Mouse (Mus musculus) heart, adult 18-20 months (tissue): ENCODE data around the gene Spz1. TPM values are rescaled to one million over a fixed set of nuclear protein-coding genes. Genes with fewer than 3 reads are reported as not detected.
"Not testable (repeated sequence)": the region's sequence is repeated elsewhere in the genome, so short reads cannot be mapped to it uniquely, and the experiment has no call there.

Source experiments
- DNase-seq, 2 experiments: peaks; one replicate each; pipeline ENCODE4 v3.0.0; 2021 to 2022; ENCODE audit warnings: mixed read lengths in 1 of 2
- long read RNA-seq, 2 experiments: library from polyadenylated mRNA; stranded (forward); transcript quantifications; one replicate each; pipeline ENCODE4 v2.0.0; 2021
- total RNA-seq, 2 experiments: library from RNA; stranded (reverse); gene quantifications; 2 replicates each; pipeline ENCODE4 v1.2.3; 2021

Gene Spz1
- not detected for total RNA-seq
- long read RNA-seq, experiment 1 = 0 reads
- long read RNA-seq, experiment 2 = 0 reads

- DNase-seq = no peak
Observed at GRCm38 (mm10) chr13:92576072-92576471, at the start of gene Spz1. Spz1 (minus strand) TSS chr13:92576172.

- DNase-seq = no peak
Observed at GRCm38 (mm10) chr13:92616459-92616858, 40.5 kb upstream of the Spz1 start.

DNA sequence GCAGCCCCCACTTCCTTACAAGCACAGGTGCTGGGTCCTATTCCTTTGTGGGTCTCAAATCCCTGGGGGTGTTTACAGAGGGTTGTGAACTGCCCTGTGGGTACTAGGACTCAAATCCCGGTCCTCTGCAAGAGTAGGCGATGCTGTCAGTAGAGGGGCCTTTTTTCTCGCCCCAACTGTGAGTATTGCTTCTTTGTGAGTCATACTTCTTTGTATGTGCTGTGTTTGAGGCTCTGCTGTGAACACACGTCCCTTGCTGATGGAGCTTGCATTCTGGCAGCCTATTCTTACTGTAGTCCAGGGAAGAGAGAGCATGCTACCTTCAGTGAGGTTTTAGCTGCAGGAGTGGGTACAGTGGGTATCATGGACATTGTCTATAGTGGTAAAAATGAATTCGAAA lies 39.2 kb upstream of the Spz1 start:
- DNase-seq = no peak

DNA sequence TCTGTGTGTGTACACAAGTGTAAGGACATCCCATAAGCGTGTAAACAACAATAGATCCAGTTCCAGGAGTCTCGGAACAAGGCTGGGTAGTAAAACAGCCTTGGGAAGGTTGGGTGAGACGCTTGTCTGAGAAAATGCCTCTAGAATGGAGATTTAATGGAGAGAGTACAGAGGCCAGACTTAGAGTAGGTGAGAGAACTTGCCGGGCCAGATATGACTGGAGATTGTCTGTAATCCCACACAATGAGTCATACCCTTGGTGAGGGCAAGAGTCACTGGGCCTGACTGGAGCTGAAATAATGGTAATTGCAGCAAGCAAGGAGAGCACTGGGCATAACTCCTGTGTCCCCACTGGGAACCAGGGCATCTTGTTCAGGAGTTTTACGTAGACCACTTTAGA lies 37.1 kb upstream of the Spz1 start:
- DNase-seq = no peak

- DNase-seq = no peak
Observed at GRCm38 (mm10) chr13:92611917-92612316, 35.9 kb upstream of the Spz1 start.

GRCm38 (mm10) chr13:92611254-92611784 lies 35.3 kb upstream of the Spz1 start:
- DNase-seq = no peak

DNA sequence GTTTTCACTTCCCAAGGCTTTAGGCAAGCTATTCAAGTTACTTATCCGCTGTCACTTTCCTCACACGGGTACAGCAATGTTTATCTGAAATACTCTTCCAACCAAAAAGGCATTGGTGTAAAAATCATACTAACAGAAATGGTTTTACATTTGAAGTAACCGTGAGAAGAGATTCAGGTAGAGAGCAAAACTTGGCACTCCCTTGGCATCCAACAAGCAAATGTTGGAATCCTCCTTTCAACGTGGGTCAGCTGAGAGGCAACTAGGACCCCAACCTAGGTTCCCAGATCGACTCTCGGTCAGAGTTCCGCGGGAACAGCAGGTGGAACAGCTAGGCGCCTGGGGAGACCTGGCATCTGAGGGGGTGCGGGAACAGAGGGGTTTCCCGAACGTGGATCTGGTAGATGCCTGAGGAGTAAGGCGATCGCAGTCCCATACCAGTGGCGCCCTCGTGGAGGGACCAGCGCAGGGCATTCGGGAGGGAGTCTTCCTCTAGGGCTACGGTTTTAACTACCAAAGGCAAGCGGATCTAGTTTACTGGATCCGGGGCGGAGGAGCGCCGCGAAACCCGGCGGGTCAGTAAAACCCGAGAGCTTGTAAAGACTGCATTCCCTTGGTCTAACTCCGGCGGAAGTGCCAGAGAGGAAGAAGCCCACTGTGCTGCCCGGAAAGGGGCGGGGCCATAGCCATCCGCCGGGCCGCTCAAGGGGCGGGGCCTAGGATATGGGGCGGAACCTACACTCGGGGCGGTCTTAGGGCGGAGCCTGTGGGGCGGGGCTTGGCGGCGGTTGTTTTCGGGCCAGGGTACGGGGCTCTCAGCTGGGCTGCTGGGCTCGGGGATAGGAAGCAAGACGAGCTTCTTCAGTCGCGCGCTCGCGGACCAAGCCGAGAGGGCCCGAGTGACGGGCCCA lies 34.6 kb upstream of the Spz1 start, which contains the start of gene Serinc5:
Gene Serinc5 (plus strand): TSS at position 781 of the 911 bp plus-strand sequence.
- DNase-seq = peak; percentile 97 to 99

DNA sequence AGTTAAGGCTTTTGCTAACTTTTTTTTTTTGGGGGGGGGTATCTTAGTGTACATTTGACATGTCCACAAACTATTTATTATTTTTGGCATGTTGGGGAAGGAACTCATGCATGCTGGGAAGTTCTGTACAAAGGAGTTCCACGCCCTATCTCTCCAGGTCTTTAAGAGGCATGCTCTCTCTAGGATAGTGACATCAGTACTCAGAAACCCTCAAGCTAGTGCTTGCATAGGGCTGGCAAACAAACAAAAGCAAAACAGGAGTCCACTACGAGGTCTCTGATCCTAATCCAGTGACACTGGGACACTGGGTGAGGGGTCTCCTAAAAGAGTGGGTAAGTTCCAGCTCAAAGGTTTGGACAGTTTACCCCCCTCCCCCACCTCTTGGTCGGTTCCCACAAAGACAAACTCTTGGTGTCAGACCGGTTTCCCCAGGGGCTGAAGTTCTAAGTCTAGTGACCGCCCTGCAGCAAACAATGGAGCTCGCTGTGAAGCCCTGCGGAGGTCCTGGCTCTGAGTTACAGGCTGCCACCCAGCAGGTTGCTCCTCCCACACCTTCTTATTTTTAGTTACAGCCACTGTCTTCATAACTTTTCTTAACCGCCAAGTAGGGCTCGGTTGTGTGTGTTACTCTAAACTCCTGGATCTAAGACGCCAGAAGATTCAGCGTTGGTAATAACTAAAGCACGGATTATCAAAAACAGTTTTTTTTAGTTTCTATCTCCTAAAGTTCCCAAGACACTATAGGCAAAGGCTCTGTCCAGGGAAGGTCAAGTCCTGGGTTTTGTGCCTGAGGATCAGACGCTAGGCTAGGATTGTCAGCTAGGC lies 33.7 kb upstream of the Spz1 start:
- peak; percentile 71 to 78 for DNase-seq

- not testable (repeated sequence) for DNase-seq
Observed at GRCm38 (mm10) chr13:92605306-92605705, 29.3 kb upstream of the Spz1 start.

- no peak for DNase-seq
Observed at GRCm38 (mm10) chr13:92595424-92595823, 19.5 kb upstream of the Spz1 start.

DNA sequence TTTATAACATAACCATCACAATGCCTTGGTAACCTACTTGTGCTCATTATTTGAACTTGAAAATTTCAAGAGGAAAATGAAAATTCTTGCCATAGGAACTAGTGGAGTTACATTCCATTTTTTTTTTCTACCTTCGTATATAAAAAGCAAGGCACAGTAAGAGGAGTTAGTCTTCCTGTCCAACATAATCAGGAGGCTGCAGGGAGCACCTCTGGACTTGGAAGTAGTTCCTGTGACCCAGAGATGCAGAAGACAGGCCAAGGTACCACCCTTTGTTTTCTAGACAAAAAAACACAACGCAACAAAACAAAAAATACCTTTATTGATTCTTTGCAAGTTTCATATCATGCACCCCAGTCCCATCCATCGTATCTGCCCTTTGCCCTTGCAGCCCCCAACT lies 18.9 kb upstream of the Spz1 start:
- no peak for DNase-seq

DNA sequence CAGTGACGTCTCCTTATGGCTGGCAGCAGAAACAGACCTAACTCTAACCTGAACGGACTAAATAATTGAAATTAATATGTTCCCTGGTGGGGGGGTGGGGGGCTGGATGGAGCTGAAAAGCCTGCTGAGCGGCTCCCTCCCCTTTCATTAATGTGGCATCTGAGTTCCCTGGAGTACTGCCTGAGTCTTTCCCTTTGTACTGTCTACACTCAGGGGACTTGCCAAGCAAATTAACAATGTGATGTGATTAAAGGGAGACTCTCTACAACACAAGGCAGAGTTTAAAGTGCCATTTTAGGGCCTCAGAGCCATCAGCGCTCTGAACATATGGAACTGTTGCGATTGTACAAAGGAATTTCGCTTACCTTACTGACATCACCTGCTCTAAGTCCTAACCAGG lies 18.5 kb upstream of the Spz1 start:
- no peak for DNase-seq

- DNase-seq = no peak
Observed at GRCm38 (mm10) chr13:92593731-92594396, 17.9 kb upstream of the Spz1 start.

GRCm38 (mm10) chr13:92592786-92593635 lies 17.0 kb upstream of the Spz1 start:
- DNase-seq = peak; percentile 38 to 55

DNA sequence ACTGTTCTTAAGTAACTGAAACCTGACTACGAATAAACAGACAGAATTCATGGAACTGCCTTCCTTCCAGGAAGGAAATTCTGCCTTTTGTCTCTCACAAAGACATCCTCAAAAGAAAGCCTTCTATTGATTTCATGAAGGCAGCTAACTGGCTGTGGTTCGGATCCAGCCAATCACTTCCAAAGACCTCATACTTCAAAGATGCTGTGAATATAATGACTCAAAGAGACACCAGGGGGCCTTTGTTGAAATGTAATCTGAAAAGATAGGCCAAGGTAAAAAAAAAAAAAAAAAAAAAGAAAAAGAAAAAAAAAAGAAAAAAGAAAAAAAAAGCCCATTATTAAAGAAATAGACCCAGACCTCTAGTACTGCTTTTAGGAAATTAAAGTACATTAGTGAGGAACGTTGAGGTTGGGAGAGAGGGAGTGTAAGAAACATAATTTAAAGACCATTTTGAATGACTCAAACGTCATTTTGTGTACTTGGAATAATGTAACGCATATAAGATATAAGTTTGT lies 16.4 kb upstream of the Spz1 start:
- no peak for DNase-seq

GRCm38 (mm10) chr13:92591225-92591624 lies 15.3 kb upstream of the Spz1 start:
- DNase-seq = no peak

DNA sequence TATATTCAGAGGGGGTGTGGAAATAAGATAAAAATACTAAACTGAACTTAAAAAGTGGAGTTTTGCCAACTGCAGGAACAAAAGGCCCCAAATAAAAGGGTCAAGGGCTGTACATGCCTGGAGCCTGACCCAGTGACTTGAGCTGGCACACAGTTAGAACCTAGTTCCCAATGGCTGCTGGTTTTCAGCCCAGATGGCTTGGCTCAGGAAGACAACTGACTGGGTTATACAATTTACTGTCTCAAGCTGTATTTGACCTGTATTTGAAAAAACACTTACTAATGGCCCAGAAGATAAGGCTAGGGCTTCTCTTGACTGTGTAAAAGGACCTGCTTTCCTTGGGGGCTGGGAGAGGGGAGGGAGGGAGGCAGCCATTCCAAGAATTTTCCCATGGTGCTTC lies 13.3 kb upstream of the Spz1 start:
- peak in 1 of 2 experiments; percentile 45 for DNase-seq

- DNase-seq = no peak
Observed at GRCm38 (mm10) chr13:92588704-92589103, 12.7 kb upstream of the Spz1 start.

- no peak for DNase-seq
Observed at GRCm38 (mm10) chr13:92584094-92584717, 8.2 kb upstream of the Spz1 start.
